Mouse (Mus musculus): Measurements from ENCODE around the gene Gpr158.

The Gpr158 gene

DNA sequence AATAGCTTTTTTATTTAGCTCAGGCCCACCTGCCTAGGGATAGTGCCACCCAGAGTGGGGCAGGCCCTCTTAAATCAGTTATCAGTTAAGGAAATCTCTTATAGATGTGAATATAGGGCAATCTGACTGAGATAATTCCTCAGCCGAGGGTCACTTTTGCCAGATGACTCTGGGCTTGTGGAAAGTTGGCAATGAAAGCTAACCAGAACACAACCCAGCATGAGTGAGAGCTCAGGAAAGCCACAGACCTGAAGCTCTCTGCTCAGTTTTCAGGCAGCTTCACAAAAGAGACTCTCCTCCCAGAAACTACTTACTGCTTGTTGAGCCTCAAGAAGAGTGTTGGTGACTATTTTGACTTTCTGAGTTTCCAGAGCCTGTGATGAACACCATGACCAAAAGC lies 264.8 kb downstream of the Gpr158 start:
- no peak for DNase-seq (ENCODE audit: low spot score)

DNA sequence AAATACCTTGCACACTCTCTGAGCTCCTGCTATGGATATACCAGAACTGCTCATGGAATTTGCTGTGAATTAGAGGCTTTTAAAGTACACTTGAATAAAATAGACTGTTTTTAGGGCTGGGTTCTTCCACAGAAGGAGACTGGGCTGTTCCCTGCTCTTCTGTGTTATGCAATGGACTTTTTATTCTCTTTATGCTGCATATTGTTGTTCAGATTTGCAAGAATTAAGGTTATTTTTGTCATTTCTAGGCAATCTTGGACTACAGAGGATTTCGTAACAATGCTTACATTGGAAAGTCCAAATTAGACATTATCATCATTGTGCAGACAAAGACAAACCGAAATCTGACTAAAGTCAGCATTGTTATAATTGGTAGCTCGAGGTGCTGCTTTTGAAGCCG lies 298.4 kb downstream of the Gpr158 start:
- no peak for DNase-seq (ENCODE audit: low spot score)

DNA sequence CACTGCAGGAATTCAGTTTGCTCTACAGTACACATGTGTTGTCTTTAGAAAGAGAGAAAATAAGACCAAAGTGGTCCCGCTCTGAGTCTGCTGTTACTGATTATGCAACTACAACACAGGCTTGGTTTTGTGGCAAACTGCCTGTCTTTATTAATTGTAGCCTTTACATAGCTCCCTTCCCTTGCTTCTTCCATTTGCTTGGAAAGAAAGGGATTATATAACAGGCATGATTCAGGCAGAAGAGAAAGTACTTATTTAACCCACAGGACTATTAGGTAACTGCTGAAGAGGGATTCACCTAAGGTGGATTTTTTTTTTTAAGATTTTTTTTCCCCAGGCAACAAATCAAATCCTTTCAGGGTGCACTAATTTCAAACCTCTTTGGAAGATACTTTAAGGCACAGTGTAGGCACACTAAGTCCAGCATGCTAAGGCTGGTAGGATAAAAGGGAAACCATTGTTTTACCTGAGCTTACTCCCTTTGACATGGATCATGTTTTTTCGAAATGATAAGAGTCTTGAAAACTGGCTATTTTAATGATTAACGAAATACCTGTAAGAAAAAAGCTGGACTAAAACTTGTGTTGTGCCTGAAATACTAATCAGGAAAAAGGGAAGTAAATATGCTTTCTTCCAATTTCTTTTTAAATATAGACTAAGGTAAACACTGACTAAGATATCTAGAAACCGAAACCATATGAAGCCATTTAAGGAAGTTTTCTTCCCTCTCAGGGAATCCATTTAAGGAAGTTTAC lies 308.9 kb downstream of the Gpr158 start:
- DNase-seq (ENCODE audit: low spot score), result no peak

DNA sequence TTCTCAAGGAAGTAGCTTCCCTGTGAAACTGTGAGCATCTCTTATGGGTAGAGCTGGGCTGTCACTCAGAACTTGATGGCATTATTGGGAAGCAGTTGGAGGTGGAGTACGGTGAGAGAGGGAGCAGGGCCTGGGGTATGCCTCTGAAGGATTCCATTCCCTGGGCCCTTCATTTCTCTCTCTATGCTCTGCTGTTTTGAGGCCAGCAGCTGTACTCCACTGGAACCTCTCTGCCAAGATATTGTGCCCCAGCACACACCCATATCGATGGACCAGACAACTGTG lies 309.4 kb downstream of the Gpr158 start:
- DNase-seq (ENCODE audit: low spot score), result no peak

DNA sequence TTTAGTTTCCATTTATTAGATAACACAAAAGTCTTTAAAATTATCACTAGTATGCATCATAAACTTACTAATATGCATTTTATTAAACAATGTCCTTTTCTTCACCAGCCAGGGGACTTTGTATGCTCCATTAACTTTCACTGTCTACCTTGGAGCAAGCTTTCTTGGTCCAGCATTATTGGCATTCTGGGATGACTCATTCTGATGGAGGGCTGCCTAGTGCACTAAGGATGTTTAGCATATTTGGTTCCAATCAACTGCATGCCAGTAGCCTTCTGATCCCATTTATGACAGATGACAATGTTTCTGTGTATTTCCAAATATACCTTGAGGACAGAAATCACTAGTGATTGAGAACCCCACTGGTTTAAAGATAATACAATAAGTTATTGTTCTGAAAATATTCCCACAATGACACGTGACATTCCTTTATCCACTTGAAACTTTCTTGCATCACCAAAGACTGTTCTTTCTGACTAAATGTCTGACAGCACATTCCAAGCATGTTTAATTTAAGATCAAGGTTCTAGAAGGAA lies 313.5 kb downstream of the Gpr158 start:
- DNase-seq (ENCODE audit: low spot score), result no peak

DNA sequence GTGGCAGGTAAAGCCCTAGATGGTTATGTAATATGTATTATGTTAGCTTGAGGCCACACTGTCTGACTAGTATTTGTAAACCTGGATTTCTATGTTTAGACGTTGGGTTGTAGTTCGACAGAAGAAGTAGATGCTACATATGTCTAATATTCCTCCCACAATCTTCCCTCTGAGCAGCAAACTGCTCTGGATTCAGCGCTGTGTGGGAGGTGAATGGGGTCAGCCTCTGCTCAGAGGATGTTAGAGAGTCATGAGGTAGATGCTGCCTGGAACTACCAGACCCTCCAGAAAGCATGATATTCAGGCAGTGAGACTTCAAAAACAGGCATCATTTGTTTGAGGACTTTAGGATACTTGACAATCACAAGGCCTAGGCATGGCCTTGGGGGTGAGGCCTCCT lies 317.4 kb downstream of the Gpr158 start:
- DNase-seq (ENCODE audit: low spot score), result no peak

DNA sequence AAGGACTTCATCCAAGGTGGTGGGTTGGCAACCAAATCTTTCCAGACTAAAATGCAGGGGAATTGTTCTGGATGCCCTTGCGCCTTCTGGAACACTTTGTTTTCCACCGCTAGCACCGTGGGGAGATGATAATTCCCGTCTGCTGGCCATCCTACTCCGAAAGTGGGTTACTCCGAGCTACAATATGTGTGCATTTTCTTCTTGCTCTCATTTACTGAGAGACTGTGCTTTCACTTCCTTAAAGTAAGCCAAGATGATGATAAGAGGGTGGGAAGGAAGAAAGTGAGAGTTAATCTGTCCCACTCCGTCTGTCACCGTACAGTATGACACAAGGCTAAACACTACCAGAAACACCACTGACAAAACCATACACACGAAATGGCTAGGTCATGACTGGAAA lies 325.8 kb downstream of the Gpr158 start:
- no peak for DNase-seq (ENCODE audit: low spot score)

DNA sequence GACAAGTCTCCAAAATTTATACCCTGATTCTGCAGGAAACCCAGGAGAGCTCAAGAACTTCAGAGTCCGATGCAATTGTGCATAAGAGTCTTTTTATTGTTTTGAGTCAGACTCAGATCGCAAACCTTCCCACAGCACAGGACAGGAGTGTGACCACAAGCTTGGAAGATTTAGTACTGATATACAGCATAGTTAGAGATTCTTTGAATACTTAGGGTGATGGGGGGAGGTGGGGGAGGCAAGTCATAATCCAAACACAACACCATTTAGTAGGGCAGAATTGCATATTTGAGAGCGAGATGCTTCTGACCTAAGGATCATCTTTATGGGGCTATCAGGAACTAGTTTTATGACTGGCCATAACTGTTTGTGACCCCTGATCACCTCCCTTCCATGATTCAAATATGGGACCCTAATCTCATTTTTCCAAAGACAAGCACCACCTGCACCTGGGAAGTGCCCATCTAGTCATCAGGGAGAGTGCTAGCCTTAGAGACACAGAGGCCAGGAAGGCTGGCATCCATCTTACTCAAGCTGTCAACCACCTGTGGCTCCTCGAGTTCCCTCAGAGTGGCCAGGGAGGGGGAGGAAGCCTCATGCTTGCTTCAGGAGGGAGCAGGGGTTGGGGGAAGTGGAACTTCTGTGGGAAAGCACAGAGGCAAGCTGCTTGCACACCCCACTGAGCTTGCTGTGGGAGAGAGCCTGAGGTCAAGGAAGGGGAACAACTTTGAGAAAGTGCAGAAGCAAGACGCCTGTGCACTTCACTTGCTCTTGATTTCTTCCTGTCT lies 326.7 kb downstream of the Gpr158 start:
- no peak for DNase-seq (ENCODE audit: low spot score)

DNA sequence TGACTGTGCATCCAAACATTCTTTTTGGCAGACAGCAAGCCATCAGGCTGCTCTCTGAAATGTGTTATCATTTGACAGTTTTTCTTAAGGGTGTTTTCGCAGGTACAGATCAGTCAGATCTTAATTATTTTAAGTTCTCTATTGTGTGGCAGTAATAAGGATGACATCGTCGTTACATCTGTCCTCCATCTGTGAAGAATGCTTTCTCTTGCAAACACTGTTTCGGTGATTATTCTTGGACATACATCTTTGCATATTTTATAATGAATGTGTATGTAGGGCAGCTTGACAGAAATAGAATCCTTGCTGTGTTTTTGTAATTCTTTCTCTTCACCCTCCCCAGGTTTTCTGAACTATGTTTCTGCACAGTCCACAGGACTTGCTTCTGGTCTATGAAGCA lies 360.7 kb downstream of the Gpr158 start:
- no peak for DNase-seq (ENCODE audit: low spot score)

DNA sequence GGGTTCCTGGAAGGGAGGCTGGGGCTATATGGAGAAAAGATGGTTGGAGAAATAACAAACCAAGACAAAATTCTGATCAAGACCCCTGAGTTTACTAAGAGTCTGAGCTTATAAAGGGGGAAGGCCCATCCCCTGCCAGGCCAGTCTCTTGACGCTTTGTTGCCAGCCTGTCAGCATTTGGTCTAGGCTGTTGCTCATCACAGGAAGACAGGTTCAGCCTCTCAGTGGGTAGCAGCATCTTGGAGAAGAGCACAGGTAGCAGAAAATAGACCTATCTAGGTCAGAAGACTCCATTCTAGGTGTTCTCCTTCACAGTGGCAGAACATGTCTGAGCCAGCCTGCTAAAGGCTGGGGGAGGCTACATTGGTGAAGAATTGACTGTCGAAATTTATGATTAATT lies 416.4 kb downstream of the Gpr158 start:
- no peak for DNase-seq (ENCODE audit: low spot score)

DNA sequence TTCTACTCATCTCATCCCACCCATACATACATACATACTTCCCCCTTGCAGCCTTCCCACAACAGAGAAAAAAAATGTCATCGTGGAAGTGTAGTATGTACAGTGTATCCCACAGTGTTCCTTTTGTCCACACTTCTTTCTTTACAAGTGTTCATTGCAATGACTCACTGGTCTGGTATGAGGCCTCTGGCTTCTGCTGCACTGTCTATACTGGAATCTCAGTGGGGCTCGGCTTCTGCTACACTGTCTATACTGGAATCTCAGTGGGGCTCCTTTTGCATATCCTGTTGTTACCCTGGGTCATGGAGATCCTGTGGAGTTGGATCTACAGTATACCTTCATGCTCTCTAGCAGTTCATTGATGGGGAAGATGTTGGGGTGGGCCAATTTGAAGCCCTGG lies 425.8 kb downstream of the Gpr158 start:
- no peak for DNase-seq (ENCODE audit: low spot score)

DNA sequence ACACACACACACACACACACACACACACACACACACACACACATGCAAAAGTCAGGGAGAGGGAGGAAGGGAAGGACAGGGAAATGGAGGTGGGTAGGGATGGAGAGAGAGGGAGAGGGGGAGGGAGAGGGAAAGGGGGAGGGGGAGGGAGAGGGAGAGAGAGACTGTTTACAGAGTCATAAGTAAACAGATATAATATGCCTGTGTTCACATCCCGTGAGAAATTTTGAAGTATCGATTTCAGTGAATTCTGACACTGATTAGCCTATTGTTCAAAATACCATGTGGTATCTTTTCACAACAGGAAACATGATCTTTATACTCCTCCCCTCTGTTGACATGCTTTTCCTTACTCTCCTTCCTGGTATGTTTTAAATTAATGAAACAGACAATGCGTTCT lies 432.3 kb downstream of the Gpr158 start:
- no peak for DNase-seq (ENCODE audit: low spot score)

DNA sequence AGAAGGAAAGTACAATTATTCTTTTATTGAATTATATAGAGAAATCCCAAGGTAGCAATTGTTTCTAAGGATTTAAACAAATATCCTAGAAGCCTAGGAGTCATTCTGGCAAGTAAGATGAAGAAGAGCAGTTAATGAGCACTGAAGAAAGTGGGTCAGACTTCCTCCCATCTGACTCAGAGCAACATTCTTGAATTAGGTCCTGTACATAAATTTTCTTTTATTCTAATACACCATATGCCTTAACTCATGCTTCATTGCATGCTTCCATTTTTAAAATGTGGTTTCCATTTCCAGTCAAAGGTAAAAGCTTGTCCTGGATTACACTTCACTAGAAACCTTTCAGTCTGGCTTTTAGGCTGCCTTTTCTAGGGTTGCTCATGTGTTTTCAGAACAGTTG lies 432.7 kb downstream of the Gpr158 start:
- DNase-seq (ENCODE audit: low spot score), result no peak

DNA sequence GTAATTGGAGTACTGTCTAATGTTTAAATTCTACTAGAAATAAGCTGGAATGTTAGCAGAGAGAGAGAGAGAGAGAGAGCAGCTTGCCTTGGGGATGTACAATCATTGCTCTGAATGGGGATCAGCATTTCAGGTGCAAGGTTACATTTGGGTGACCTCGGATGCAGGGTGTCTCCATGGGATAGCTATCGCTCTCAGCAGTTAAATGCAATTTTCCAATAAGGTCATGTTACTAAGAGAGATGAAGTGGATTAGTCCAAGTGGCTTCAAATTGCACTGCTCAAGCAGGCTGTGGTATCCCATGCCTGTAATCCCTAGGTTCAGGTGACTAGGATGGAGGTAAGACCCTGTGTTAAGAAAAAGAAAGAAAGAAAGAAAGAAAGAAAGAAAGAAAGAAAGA lies 441.2 kb downstream of the Gpr158 start:
- DNase-seq (ENCODE audit: low spot score), result no peak

DNA sequence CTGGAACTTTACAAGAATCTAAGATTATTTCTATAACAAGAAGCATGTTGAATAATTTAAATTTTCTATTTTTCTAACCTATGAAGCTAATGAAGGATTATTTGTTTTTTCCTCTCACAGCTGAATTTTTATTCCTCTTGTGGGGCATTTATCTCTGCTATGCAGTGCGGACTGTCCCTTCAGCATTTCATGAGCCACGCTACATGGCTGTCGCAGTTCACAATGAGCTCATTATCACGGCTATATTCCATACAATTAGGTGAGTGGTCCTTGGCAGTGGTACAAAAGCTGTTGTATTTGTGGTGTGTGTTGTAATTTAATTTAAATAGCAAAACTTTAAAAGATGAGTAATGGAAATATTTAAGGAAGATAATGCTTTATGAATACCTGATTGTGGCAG lies 443.1 kb downstream of the Gpr158 start:
- no peak for DNase-seq (ENCODE audit: low spot score)

DNA sequence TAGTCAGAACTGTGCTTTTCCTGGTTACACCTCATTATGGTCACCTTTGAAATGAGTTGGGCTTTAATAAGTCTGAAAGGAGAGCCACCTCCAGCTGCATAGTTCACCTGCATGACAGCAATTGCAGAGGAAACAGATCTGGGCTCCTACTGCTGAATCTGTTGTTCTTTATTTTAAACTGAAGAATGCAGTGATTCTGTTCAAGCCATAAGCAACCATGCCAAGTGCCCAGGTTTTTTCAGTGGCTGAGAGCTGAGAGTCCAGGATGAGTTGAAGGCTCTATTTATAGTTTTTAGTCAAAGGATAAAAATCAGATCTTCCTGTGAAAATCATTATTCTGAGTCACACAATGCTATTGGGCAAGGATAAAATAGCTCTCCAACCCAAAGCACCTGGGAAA lies 496.7 kb downstream of the Gpr158 start:
- no peak for DNase-seq (ENCODE audit: low spot score)

Data from layer of hippocampus, adult 9-10 months (tissue).